Mouse (Mus musculus) testis, postnatal 10 days (tissue): ENCODE results near the gene Zfp655.
"Not testable (repeated sequence)": the region's sequence is repeated elsewhere in the genome, so short reads cannot be mapped to it uniquely, and the experiment has no call there.

ENCODE experiments used
- DNase-seq: peaks from one replicate; pipeline ENCODE4 v3.0.0; 2021; ENCODE audit warnings: low spot score

Gene Zfp655

DNA sequence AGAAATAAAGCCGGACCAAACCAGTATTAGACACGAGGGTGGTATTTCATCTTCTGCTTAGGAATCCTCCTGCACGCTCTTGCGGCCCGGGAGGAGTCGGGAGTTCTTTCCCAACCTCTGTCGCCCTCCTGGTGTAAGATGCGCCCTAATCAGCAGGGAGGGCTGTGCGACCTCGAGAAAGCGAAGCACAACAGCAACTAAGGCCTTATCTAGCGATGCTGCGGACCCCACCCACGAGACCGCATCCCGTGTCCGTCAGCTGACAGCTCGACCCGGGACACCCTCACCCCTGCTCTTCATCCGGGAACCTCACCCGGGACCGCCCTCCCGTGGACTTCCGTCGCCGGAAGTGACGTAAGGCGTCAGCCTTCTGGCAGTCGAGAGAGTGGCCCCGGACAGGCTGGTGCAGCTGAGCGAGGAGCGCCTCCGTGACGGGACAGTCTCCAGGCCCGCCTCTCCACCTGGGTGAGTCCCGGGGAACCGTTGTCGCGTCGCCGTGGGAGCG is at the start of gene Zfp655:
Gene Zfp655, plus strand, starts transcription at position 349 of the 505 bp plus-strand sequence.
- peak; percentile 96 for DNase-seq

DNA sequence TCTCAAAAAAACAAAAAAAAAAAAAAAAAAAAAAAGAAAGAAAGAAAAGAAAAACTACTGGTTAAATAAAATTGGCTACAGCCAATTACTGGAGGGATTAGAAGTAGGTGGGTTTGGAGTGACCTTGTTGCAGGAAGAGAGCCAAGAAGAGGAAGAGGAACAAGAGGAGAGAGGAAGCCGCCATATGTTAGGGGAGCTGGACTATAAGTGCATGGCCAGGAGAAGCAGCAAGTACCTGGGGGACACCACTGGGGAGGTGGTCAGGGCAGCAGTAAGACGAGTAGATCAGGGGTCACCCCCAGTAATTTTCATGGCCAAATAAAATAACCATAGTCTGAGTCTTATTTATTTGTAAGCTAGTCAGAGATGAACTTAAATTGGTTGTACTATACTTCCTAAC is 46.3 kb upstream of the Zfp655 start:
- no peak for DNase-seq

DNA sequence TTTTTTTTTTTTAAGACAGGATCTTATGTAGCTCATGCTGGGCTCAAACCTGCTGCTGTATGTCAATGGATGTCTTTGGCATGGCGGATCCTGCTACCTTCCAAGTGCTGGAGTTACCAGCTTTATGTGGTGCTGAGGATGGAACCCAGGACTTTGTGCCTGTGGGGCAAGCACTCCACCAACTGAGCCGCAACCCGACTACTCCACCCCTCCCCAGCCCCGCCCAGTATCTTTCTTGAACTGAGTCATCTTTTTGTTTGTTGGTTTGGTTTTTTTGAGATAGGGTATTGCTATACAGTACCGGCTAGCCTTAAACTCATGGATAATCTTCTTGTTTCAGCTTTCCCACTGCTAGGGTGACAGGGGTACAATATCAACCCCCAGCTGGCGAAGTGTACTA is 42.1 kb upstream of the Zfp655 start:
- DNase-seq = no peak

DNA sequence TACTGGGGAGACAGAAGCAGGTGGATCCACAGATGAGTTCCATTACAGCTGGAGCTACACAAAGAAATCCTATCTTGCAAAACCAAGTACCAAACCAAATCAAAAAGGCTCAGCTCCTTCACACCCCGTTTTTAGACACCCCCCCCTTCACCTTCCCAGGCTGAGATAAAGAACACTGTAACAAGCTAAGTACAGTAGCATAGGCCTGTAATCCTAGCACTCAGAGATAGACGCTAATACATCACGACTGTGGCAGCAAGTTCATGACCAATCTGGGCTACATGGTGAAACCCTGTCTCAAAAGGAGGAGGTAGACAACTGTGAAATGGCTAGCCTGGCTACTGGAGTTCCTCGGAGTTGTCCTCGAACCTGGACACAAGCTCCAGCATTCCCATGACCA is 41.1 kb upstream of the Zfp655 start:
- DNase-seq = no peak

DNA sequence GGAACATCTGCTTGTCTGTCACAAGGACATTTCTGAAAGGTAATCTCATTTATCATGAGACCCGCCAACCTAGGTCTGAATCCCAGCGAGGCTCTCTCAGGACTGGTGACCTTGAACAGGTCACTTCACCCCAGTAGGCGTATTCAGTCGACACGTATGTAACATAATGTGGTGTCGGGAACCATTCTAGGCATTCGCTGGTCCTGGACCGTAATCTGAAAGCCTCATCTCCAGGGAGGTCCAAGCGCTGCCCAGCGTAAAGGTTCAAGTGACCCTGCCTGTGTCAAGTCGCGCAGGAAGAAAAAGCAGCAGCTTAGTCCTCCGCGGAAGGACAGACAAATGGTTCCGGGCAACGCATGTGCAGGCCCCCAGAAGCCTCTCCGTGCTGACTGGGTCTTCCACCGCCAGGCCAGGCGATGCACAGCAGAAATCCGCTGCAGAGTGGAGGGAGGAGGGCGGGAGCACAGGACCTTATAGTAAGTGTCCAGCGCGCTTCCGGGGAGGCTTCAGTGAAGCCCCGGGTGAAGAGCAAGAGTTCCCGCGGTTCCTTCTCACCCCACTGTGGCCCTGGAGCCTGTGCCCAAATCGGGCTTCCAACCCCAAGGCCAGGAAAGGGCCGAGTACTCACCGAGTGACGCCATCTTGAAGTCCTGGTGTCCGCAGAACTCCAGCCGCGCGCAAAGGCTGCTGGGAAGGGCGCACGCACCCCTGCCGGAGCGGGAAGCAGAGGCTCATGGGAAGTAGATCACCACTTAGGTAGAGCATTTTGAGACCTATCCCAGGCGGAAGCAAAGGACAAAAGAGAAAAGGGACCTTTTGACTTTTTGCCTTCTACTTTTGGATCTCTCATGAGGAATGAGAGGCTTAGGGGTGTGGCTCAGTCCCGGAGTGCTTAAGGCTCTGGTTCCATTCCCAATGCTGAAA is 40.4 kb upstream of the Zfp655 start:
- DNase-seq = peak; percentile 95

DNA sequence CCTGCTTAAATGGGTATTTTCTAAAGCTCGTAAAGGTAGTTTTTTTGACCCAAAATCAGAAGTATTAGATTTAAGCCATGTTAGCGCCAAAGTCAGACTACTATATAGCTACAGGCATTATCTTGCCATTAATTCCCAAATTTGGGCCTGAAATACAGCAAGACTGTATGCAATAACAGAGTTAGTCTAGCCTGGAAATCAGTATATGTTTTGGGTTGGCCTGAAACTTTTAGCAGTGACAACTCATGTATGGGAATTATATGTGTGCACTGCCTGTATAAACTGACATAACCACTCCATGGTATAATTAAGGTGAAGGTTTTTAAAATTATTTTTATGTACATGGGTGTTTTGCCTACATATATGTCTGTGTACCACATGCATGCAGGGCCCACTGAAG is 39.6 kb upstream of the Zfp655 start, which contains the start of gene Atp5j2:
Gene Atp5j2, minus strand, starts transcription at position 101 of the 400 bp plus-strand sequence.
- no peak for DNase-seq

DNA sequence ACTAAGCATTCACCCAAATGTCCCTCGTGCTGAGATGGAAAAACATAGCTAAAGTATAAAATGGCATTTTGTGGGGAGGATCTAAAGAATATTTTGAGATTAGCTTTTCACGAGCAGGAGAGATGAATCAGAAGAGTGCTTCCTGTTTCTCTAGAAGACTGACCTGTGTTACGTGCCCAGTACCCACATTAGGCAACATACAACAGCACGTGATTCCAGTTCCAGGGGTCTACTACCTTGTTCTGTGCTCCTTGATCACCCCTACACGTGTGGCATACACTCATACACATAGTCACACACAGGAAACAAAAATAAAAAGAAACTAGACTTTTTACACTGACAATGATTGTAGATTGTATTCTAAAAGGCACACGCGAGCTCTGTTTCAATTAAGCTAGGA is 31.1 kb upstream of the Zfp655 start:
- no peak for DNase-seq

DNA sequence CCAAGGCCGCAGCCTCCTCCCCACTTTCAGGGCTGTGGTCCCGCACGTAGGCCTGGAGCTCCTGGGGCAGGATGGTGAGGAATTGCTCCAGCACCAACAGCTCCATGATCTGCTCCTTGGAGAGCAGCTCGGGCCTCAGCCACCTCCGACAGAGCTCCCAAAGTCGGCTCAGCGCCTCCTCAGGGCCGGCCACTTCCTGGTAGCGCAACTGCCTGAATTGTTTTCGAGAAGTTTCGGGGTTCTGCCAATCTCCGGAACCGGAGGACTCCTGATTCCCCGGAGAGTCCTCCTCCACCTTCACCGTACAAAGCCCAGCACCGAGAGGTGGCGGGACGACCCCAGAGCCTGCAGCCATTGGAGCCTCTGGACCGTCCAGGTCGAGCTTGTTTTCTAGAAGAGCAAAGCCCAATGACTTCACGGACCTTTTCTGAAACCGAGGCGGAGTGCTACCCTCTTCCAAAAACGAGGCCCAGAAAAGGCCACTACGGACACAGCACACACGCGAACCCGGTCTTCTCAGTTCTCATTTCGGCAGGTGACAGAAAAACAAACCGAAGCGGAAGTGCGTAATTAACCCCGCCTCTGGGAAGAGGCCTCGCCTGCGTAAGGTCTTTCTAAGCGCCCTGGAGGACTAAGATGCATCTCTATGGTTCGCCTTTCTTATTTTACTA is 30.1 kb upstream of the Zfp655 start, which contains the start of gene Zkscan14:
Gene Zkscan14, minus strand, starts transcription at position 548 of the 671 bp plus-strand sequence.
- peak; percentile 73 for DNase-seq

DNA sequence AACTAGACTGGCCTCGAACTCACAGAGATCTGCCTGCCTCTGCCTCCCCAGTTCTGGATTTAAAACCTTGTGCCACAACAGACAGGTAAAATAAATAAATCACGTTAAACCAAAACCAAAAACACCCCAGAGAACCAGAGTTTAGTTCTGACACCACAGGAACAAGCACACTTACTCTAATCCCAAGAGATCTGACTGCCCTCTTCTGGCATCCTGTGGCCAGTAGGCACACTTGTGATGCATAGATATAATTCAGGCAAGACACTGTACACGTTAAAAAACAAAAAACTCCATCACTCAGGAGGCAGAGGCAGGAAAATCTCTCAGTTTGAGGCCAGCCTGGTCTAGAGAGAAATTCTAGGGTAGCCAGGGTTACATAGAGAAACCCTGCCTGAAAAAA is 29.1 kb upstream of the Zfp655 start:
- DNase-seq = no peak

DNA sequence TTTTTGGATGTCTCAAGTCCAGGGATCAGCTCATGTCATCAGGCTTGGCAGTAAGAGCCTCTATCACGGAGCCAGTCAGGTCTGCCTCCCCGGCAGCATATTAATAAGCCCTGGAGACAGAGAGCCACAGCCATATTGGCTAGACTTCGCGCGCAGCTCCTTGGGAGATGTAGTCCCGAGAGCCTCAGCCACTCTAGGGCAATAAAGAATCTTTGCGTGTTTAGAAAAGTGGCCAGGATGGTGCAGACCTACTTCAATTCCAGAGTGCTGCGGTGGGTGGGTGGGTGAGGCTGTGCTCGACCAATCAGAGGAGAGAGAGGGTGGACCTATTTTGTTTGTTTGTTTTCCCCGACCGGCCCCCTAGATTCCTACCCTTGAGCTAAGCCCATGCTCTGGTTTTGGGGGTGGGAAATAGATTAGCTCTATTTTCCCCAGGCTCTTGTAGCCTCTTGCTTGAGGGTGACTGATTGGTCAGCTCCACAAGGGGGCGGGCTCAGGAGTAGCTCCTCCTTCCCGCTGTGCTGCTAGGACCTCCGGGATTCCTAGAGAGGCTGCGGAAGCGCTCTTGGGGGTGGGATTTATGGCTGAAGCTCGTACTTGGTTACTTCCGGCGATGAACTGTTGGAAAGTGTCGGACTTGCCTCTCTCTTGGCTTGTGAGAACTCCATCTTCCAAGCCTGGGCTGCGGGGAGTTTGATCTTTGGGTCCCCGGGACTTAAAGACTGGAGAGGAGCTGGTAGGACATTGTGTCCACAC is 27.4 kb upstream of the Zfp655 start, which contains the start of gene Zkscan5:
Gene Zkscan5, plus strand, starts transcription at position 627 of the 756 bp plus-strand sequence.
- DNase-seq = peak; percentile 98

DNA sequence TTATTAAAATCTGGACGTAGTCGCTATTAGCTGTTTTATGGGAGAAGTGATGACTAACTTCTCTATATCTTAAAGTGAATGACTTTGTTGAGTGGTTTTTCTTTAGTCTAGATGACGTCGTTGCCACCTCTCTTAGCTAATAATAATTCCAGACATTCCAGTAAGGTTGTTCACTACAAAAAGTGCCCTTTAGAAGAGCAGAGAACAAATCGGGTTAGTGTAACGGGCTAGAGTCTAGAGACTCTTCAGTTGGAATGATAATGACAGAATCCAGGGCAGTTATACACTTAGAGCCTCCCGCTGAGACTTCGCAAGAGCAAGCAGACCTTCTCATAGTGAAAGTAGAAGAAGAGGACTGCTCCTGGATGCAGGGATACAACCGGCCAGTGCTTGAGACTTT is 26.5 kb upstream of the Zfp655 start:
- no peak for DNase-seq

DNA sequence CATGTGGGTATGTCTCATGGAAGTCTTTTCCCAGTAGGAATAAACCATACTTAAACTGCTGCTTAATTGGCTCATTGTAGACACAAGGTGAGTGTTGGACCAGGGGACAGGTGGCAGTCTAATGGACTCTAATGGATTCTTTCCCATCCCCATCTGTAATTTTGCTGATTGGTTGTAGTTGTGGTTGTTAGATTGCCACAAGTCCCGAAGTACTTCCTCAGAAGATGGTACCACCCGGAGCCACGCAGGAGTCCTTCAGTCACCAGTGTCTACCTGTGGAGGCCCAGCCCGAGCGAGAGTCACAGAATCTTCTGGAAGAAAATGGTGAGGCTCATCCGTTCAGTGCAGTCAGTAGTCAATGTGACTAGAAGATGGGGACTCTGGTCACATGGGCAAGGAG is 24.1 kb upstream of the Zfp655 start:
- no peak for DNase-seq

DNA sequence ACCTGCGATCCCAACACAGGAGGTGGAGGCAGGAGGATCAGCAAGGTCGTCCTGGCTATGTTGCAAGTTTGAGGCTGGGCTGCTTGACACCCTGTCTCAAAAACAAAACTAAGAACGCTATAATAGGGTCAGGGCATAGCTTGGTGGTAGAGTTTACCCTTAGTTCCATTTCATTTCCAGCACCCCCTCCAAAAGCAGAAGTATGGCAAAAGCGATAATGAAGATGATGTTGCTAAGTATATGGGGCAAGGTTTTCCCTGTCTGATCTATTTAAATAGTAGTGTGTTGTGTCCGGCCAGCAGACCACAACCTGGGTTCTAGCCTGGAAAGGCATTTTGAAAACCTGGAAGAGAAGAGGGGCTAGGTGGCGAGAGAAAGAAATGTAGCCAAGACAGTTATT is 23.6 kb upstream of the Zfp655 start:
- DNase-seq = no peak

DNA sequence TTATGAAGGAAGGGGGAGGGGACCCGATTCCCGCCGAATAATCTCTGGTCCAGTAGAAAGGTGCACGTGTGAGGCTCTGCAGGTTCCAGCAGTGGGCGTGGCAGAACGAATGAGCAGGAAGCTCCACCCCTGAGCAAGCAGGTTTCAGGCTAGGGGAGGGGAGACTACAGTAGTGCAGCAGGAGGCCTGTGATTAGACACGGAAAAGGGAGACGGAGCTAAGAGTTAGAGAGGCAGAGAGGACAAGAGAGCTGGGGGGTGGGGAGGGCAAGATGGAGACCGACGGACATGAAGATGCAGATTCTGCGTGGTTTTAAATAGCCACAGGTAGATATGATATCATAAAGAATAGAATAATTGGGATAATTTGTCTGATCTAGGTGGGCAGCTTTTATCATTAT is 23.1 kb upstream of the Zfp655 start:
- DNase-seq = not testable (repeated sequence)

DNA sequence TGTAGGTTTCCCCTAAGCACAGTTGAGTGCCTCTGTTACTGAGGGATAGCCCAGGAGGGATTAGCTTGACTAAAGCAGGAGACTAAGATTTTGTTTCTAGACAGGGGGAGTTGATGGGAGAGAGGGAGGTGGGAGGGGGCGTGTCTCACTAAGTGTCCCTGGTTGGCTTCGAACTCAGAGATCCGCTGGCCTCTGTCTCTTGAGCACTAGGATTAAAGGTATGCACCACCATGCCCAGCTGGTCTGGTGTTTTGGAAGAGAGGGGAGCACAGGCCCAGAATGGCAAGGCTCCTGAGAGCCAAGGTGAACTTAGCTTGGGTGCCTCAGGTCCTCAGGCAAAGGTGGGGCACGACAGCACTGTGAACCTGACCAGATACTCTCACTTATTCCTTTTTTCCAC is 20.2 kb upstream of the Zfp655 start:
- no peak for DNase-seq

DNA sequence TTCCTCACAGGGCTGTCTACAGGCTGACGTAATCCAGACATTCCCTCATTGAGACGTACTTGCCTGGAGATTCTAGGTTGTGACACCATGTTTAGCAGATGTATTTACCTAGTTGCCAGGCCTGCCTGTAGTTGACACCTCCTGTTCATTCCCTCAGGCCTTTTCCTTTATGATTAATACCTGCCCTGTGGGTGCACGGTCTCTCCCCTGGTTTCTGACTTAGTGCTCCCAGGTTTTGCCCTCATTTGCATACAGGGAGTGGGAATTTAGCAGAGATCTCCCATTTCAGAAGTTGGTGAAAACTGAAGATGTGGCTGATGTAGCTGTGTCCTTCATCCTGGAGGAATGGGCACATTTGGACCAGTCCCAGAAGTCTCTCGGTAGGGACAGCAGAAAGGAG is 19.3 kb upstream of the Zfp655 start:
- no peak for DNase-seq

DNA sequence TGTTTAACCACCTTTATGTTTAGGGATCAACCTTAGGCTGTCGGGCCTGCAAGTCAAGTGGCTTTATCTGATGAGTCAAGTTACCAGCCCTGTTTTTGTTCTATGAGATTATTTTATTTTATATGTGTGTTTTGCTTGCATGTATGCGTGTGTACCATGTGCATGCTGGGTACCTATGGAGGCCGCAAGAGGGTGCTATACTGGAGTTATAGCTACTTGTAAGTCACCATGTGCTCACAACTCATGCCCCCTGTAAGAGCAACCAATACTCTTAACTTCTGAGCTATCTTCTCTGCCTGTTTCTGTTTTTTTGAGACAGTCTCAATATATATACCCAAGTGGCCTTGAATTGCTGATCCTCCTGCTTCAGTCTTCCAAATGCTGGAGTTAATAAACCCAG is 18.0 kb upstream of the Zfp655 start:
- no peak for DNase-seq

DNA sequence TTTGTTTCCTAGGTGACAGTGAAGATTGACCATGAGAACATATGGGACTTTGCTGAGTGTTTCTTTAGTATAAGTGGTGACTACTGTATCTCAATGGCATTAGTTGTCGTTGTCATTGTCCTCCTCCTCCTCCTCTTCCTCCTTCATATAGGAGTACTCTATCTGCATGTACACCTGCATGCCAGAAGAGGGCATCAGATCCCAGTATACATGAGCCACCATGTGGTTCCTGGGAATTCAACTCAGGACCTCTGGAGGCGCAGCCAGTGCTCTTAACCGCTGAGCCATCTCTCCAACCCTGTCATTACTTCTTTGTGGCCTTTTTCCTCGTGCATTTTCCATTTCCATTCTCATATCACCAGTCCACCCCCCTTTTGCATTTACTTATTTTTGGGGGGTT is 16.8 kb upstream of the Zfp655 start:
- no peak for DNase-seq

DNA sequence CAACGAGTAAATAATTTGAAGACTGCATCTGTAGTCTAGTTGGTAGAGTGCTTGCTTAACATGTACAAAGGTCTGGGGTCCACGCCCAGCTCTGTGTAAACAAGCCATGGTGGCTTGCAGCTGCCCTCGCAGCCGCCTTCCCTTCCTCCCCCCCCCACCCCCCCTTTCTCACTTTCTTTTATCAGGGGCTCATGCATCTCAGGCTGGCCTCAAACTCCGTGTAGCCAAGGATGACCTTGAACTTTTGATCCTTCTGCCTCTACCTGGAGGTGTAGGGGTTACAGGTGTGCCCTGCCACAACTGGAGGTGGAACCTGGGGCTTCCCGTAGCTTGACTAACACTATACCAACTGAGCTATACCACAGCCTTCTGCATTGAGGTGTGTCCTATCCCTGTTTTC is 13.8 kb upstream of the Zfp655 start:
- DNase-seq = no peak

DNA sequence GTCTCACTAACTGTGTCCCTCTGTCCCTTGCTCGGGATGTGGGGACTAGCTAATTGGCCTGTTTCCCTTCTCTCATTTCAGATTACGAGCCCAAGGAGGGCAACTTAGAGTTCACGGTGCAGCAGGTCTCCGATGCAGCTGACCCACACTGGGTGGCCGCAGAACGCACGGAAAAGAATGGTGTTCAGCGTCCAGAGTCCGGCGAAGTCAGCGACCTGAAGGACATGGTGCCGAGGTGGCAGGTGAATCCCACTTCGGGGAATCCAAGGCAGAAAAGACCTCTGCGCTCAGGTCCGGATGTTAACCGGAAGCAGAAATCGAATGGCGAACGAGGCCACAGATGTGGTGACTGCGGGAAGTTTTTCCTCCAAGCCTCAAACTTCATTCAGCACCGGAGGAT is 13.3 kb upstream of the Zfp655 start:
- no peak for DNase-seq

DNA sequence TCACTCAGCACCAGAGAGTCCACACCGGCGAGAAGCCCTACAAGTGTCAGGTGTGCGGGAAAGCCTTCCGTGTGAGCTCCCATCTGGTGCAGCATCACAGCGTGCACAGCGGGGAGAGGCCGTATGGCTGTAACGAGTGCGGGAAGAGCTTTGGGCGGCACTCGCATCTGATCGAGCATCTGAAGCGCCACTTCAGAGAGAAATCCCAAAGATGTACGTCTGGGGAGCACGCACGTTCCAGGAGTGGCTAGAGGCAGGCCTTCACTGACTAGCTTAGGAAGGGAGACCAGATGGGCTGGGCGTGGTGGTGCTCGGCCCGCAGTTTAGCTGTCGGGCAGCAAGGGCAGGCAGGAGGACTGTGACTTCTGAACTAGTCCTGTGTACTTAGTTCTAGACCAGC is 12.8 kb upstream of the Zfp655 start:
- no peak for DNase-seq

DNA sequence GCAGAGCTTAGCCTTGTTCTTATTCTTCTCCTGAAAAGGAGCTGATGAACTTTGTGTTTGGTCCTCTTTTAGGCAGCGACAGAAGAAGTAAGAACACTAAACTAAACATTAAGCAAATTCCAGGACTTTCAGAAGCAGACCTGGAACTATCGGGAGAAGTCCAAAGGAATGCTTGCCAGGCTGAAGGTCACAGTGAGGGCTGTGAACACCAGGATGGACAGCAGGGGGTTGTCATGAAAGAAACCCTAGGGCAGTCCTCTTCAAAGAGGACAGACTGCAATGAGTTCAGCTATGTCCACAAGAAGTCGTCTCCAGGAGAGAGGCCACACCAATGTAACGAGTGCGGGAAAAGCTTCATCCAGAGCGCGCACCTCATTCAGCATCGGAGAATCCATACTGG is 11.5 kb upstream of the Zfp655 start:
- no peak for DNase-seq
